Mouse (Mus musculus) layer of hippocampus, adult 9-11 months (tissue): ENCODE results near the gene Gm20422.

Experiments used
- DNase-seq: peaks from one replicate; pipeline ENCODE4 v3.0.0; 2022

Gene Gm20422

GRCm38 (mm10) chr8:69701810-69702209 is 72.9 kb downstream of the Gm20422 start:
- DNase-seq = no peak
